Mouse (Mus musculus): Measurements from ENCODE around the gene Pla2g4b. TPM values are rescaled to one million over a fixed set of nuclear protein-coding genes. Genes with fewer than 3 reads are reported as not detected.

Pla2g4b gene
- polyA plus RNA-seq, 1 experiment: 2.7 TPM

- Histone ChIP-seq H3K27ac (ENCODE audit: control insufficient read depth, insufficient read depth, low read depth, low read length) (no peak overlapping the region), H3K27me3 (ENCODE audit: control insufficient read depth, insufficient read depth, low read length) (no peaks in the 10 kb centered on the region), H3K36me3 (ENCODE audit: control insufficient read depth, insufficient read depth, low read length) (no peaks in the 10 kb centered on the region), H3K4me1 (ENCODE audit: control insufficient read depth, insufficient read depth, low read length) (peaks cover 8% of the 10 kb centered on the region), H3K4me3 (ENCODE audit: control insufficient read depth, low read depth, low read length) (no peak overlapping the region)
- TF ChIP-seq POLR2A (IDR thresholded peaks at IDR 0.05; ENCODE audit: control insufficient read depth, low read depth, low read length) (no peak), CTCF (IDR thresholded peaks at IDR 0.05; ENCODE audit: control insufficient read depth, insufficient read depth, insufficient replicate concordance, low read depth, low read length) (no peak)
Measured at GRCm38 (mm10) chr2:120051405-120051804, 18.2 kb downstream of the Pla2g4b start.

- H3K4me1 ChIP-seq (ENCODE audit: control insufficient read depth, insufficient read depth, low read length): peaks cover 4% of the 10 kb centered on the region; the same call in 1 of the 2 replicates
- H3K27ac ChIP-seq (ENCODE audit: control insufficient read depth, insufficient read depth, low read depth, low read length): peak overlapping the region; percentile 81
- H3K27me3 ChIP-seq (ENCODE audit: control insufficient read depth, insufficient read depth, low read length): no peaks in the 10 kb centered on the region
- no peak; the same call in 1 of the 2 replicates for TF ChIP-seq POLR2A (IDR thresholded peaks at IDR 0.05; ENCODE audit: control insufficient read depth, low read depth, low read length)
- no peak for TF ChIP-seq CTCF (IDR thresholded peaks at IDR 0.05; ENCODE audit: control insufficient read depth, insufficient read depth, insufficient replicate concordance, low read depth, low read length)
- H3K36me3 ChIP-seq (ENCODE audit: control insufficient read depth, insufficient read depth, low read length): no peaks in the 10 kb centered on the region
- H3K4me3 ChIP-seq (ENCODE audit: control insufficient read depth, low read depth, low read length): no peak overlapping the region
Measured at GRCm38 (mm10) chr2:120054771-120055552, 21.7 kb downstream of the Pla2g4b start.

GRCm38 (mm10) chr2:120055923-120056322, 22.7 kb downstream of the Pla2g4b start:
- TF ChIP-seq POLR2A (IDR thresholded peaks at IDR 0.05; ENCODE audit: control insufficient read depth, low read depth, low read length) (no peak), CTCF (IDR thresholded peaks at IDR 0.05; ENCODE audit: control insufficient read depth, insufficient read depth, insufficient replicate concordance, low read depth, low read length) (no peak)
- peak overlapping the region; percentile 81 for H3K27ac ChIP-seq (ENCODE audit: control insufficient read depth, insufficient read depth, low read depth, low read length)
- H3K27me3 ChIP-seq (ENCODE audit: control insufficient read depth, insufficient read depth, low read length): no peaks in the 10 kb centered on the region
- H3K4me3 ChIP-seq (ENCODE audit: control insufficient read depth, low read depth, low read length): no peak overlapping the region
- peaks cover 4% of the 10 kb centered on the region; the same call in 1 of the 2 replicates for H3K4me1 ChIP-seq (ENCODE audit: control insufficient read depth, insufficient read depth, low read length)
- H3K36me3 ChIP-seq (ENCODE audit: control insufficient read depth, insufficient read depth, low read length): no peaks in the 10 kb centered on the region

- H3K27me3 ChIP-seq (ENCODE audit: control insufficient read depth, insufficient read depth, low read length): no peaks in the 10 kb centered on the region
- no peak overlapping the region for H3K4me3 ChIP-seq (ENCODE audit: control insufficient read depth, low read depth, low read length)
- peaks cover 4% of the 10 kb centered on the region; the same call in 1 of the 2 replicates for H3K4me1 ChIP-seq (ENCODE audit: control insufficient read depth, insufficient read depth, low read length)
- no peak overlapping the region for H3K27ac ChIP-seq (ENCODE audit: control insufficient read depth, insufficient read depth, low read depth, low read length)
- H3K36me3 ChIP-seq (ENCODE audit: control insufficient read depth, insufficient read depth, low read length): no peaks in the 10 kb centered on the region
- TF ChIP-seq CTCF (IDR thresholded peaks at IDR 0.05; ENCODE audit: control insufficient read depth, insufficient read depth, insufficient replicate concordance, low read depth, low read length) (no peak), POLR2A (IDR thresholded peaks at IDR 0.05; ENCODE audit: control insufficient read depth, low read depth, low read length) (no peak)
Measured at GRCm38 (mm10) chr2:120058818-120059217, 25.6 kb downstream of the Pla2g4b start.

GRCm38 (mm10) chr2:120059466-120059865, 26.2 kb downstream of the Pla2g4b start:
- H3K36me3 ChIP-seq (ENCODE audit: control insufficient read depth, insufficient read depth, low read length): no peaks in the 10 kb centered on the region
- H3K4me1 ChIP-seq (ENCODE audit: control insufficient read depth, insufficient read depth, low read length): no peaks in the 10 kb centered on the region
- no peak overlapping the region for H3K27ac ChIP-seq (ENCODE audit: control insufficient read depth, insufficient read depth, low read depth, low read length)
- no peak overlapping the region for H3K4me3 ChIP-seq (ENCODE audit: control insufficient read depth, low read depth, low read length)
- no peak for TF ChIP-seq CTCF (IDR thresholded peaks at IDR 0.05; ENCODE audit: control insufficient read depth, insufficient read depth, insufficient replicate concordance, low read depth, low read length)
- TF ChIP-seq POLR2A (IDR thresholded peaks at IDR 0.05; ENCODE audit: control insufficient read depth, low read depth, low read length): no peak
- H3K27me3 ChIP-seq (ENCODE audit: control insufficient read depth, insufficient read depth, low read length): no peaks in the 10 kb centered on the region

GRCm38 (mm10) chr2:120060190-120060589, 27.0 kb downstream of the Pla2g4b start:
- no peaks in the 10 kb centered on the region for H3K4me1 ChIP-seq (ENCODE audit: control insufficient read depth, insufficient read depth, low read length)
- H3K36me3 ChIP-seq (ENCODE audit: control insufficient read depth, insufficient read depth, low read length): no peaks in the 10 kb centered on the region
- H3K27me3 ChIP-seq (ENCODE audit: control insufficient read depth, insufficient read depth, low read length): no peaks in the 10 kb centered on the region
- no peak overlapping the region for H3K4me3 ChIP-seq (ENCODE audit: control insufficient read depth, low read depth, low read length)
- H3K27ac ChIP-seq (ENCODE audit: control insufficient read depth, insufficient read depth, low read depth, low read length): no peak overlapping the region
- TF ChIP-seq CTCF (IDR thresholded peaks at IDR 0.05; ENCODE audit: control insufficient read depth, insufficient read depth, insufficient replicate concordance, low read depth, low read length) (no peak), POLR2A (IDR thresholded peaks at IDR 0.05; ENCODE audit: control insufficient read depth, low read depth, low read length) (no peak)

GRCm38 (mm10) chr2:120060651-120061050, 27.4 kb downstream of the Pla2g4b start:
- Histone ChIP-seq H3K4me1 (ENCODE audit: control insufficient read depth, insufficient read depth, low read length) (no peaks in the 10 kb centered on the region), H3K36me3 (ENCODE audit: control insufficient read depth, insufficient read depth, low read length) (no peaks in the 10 kb centered on the region), H3K27ac (ENCODE audit: control insufficient read depth, insufficient read depth, low read depth, low read length) (no peak overlapping the region), H3K4me3 (ENCODE audit: control insufficient read depth, low read depth, low read length) (no peak overlapping the region), H3K27me3 (ENCODE audit: control insufficient read depth, insufficient read depth, low read length) (no peaks in the 10 kb centered on the region)
- TF ChIP-seq POLR2A (IDR thresholded peaks at IDR 0.05; ENCODE audit: control insufficient read depth, low read depth, low read length) (no peak), CTCF (IDR thresholded peaks at IDR 0.05; ENCODE audit: control insufficient read depth, insufficient read depth, insufficient replicate concordance, low read depth, low read length) (no peak)

Data from testis, adult 2 months (tissue).